Mouse (Mus musculus) heart, postnatal 4 days (tissue): ENCODE results near the gene Prkce. TPM values are rescaled to one million over a fixed set of nuclear protein-coding genes. Genes with fewer than 3 reads are reported as not detected.

ENCODE experiments used
- DNase-seq: peaks from one replicate; pipeline ENCODE4 v3.0.0; 2021
- total RNA-seq, 2 experiments: library from RNA; stranded (reverse); gene quantifications; 2 replicates each; pipeline ENCODE4 v1.2.3; 2021

Gene Prkce
- total RNA-seq, 2 experiments from 2014 or later = 33.8 to 35.5 TPM

DNA sequence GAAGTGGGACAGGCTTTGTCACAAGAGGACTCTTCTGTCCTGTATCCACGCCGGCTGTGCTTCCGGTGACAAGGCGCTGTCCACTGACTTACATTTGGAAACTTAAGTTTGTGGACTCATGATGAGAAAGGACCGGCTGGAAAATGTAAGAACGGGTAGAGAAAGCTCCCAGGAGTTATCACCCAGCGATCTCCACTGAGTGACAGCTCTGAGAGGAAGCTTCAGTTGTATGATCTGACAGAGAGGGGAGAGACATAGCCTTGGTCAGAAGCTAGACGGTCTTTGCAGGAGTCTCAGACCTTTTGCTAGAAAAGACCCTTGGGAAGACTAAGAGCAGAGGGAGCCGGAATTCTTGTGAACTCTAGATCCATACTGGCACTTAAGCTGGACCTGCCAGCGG is 322.2 kb downstream of the Prkce start:
- no peak for DNase-seq

DNA sequence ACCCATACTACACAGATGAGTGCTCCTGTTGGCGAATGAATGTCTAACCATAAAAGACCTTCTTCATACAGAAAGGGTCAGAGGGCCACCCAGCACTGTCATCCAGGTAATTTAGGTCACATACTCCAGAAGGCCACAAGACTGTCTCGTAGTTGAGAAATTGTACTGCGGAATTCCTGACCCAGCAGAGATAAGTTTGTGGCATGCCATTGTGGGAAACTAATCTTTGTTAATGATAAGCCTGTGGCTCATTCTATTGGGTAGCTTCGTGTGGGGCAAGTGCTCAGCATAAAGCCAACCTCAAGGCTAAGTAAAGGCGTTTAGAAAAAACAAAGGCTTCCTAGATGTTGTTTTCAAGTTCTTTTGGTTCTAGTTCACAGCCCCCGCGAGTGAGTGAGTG is 324.8 kb downstream of the Prkce start:
- no peak for DNase-seq

DNA sequence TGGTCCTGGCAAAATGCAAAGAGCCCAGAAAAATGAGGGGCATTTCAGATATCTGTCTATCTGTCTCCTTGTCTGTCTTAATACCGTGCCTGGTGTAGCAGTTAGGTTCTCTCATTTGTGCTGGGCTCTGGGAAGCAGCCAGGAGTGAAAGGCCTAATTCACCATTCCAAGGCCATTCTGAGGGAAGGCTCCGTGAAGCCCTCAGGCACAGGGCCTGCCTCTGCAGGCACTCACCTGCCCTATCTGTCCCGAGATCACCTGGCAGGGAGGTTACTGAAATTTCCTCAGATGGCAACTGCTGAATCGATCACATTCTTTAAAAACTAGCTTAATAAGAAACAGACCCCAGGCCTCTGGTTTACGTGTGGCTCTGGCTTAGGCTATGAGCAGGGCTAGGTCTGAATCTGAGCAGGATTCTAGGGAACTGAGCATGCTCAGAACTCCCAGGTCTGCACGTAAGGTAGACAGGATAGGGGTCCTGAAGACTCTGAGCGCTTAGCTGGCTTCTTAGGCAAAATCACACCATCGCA is 326.4 kb downstream of the Prkce start:
- no peak for DNase-seq

DNA sequence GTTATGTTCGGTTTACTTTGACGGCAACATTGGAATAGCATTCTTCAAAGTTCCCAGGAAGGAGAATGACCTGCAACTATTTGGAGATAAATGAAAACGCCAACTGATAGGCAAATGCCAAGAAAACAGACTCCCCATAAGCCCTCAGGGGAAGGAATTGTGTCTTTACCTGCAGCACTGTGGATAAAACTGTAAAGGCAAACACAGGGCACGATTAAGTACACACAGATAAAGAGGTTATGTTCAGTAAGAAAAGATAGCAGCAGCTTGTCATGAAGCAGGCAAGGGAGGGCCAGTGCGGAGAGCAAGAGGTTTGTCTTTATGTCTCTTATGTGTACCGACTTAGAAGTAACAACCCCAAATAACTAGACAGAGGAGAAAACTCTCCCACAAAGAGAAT is 326.9 kb downstream of the Prkce start:
- DNase-seq = no peak

DNA sequence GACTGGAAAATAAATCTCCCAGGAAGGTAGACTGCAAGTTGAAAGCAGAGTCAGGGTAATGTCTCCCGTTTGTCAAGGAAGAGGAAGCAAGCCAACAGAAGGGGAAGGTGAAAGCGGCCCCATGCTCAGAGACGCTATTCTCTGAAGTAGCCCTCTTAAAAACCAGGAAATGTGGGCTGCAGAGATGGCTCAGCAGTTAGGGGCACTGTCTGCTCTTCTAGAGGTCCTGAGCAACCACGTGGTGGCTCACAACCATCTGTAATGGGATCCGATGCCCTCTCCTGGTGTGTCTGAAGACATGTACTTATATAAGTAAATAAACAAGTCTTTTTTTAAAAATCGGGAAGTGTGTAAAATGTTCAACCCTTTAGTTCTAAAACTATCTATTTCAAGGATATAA is 327.3 kb downstream of the Prkce start:
- DNase-seq = no peak

DNA sequence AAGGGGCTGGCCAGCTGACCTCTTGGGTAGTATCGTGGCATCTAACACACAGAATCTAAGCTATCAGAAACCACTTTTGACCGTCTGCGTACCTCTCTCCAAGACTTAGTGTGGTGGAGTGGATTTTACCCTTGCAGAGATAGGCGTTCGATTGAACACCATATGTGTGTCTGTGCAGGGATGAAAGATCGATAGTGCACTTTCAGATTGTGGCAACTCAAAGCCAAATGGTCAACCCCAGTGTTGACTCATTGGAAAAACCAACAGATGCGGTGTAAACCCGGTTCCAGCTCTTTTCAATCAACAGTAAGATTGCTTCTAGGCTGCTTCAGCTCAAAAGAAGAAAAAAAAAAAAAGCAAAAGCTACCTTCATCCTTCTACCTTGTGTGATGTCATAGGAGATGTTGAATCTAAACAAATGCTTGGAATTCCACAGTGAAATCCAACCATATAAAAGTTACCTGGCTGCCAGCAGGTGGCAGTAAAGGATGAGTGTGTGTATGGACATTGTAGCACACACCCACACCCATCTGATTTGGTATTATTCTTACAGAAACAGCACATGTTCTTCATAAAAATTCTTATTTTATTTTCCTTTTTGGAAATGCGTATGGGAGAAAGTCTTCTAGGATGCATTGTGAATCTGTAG is 328.7 kb downstream of the Prkce start:
- DNase-seq = peak; percentile 69

DNA sequence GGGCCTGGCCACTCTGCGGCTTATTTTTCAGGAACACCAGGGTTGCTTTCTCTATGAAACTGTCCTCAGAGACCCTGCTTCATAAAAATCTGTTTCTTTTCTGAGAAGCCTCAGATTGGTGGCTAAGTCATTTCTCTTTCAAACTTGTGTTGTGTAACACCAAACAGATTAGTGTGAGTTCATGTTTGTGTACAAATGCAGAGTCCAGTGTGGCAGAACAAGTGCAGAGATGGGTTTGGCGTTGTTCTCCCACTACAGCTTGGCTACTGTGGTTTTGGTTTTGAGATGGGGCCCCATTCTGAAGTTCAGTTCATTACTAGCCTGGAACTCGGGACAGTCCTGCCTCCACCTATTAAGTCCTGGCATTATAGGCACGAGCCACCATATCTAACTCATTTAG is 329.7 kb downstream of the Prkce start:
- DNase-seq = no peak

DNA sequence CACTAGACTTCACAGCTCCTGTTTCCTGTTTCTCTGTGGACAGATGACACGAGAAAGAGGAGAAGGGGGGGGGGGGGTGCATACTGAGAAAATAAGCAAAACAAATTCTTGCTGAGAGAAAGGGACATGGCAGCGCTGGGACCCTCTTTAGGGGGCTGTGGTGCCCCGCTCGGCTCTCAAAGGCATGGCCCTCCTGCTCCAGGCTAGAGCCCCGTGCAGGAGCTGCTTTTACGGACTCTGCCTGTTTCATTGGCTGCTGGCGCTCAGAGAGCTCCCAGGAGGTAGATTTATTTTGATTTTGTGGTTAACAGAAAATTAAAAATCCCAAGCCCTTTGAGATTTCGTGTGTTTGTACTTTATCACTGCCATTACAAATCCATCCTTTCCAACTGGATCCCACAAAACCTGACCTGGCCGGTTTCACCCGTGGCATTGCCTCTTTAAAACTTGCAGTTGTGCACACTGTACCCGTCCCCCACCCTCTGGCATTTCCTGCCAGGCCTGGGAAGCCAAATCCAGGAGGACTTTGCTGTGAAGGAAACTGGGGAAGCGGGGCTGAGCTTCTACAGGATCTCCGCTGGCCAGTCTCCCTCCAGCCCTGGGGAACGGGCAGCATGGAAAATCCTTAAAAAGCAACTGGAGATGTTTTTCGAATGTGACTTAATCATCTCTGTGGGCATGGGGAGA is 331.9 kb downstream of the Prkce start:
- peak; percentile 64 for DNase-seq

DNA sequence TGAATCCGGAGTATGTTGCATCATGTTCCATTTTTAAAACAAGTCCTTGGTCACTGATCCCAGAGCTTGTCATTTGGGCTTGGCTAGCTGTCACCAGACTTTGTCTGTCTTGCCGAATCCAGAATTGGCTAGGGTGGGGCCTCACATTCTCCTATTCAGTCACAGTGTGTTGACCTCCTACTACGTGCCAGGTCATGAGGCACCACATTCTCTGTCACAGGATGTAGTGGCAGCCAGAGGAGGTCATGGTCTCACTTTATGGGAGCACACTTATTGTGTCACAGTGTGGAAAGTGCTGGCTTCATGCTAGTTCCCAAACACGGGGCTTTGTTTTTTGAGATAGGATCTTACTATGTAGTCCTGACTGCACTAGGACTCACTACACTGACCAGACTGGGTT is 333.8 kb downstream of the Prkce start:
- DNase-seq = no peak

DNA sequence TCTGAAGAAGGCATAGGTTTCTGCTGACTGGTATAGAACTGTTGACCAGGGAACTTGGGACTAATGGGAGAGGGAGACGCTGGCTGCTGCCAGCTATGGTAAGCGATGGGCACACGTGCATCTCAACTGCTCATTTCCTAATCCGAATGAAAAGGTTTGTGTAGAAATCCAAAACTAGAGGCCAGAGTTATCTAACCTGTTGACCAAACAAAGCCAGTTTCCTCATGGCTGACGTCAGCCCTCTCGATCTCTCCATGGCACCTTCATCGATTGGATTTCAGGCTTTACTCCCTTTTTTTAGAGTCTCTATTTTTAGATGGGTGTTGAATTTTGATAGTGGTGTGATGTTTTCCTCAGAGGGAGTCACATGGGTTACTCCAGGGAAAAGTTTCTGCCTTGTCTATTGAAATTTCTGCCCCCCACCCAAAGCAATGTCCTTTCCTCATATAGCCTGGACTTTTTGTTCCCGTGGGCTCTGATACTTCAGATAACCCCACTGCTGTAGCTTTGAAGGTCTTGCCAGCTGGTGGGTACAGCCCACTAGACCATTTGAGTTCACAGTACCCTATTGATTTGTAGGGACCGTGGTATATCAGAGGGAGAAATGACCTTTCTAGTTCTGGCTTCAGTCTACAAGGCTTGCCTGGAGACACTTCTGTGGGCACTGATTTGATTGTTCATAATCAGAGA is 335.8 kb downstream of the Prkce start:
- no peak for DNase-seq

DNA sequence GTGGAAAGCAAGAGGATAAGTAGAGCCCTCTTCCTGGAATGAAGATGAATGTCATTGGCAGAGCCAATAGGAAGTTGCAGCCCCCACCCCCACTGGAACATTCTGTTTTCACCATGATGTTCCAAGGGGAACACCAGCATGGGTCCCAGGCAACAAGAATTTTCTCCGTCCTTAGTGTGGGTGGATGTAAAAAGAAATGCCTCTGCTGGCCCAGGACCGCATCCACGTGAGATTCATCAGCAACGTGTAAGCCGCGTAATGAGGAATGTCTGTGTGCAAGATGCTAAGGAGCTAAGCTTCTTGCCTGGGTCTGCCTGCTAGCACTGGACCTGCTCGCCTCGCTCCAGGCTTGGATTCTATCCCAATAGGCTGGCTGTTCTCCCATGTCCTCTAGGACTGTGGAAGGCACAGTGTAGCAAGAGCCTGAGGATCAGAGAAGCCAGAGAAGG is 337.6 kb downstream of the Prkce start, which contains the start of gene Gm10309:
Gene Gm10309 (minus strand): TSS at position 50 of the 449 bp plus-strand sequence.
- peak; percentile 72 for DNase-seq

DNA sequence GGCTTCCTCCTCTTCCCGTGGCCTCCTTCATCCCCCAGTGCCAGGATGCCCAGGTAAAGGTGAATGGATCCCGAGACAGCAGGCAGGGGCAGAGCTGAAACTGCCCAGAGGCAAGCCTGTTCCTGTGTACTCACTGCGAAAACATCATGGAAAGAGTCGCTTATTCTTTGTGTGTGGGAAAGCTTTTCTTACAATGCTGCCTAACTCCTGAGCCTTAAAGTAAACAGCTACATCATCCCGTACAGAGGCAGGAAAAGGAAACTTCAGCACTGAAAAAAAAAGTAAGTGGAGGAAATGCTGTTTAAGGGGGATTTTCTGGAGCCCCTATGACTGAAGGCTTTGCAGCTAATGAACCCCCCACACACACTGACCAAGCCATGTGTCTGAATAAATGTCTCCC is 339.3 kb downstream of the Prkce start:
- DNase-seq = no peak

DNA sequence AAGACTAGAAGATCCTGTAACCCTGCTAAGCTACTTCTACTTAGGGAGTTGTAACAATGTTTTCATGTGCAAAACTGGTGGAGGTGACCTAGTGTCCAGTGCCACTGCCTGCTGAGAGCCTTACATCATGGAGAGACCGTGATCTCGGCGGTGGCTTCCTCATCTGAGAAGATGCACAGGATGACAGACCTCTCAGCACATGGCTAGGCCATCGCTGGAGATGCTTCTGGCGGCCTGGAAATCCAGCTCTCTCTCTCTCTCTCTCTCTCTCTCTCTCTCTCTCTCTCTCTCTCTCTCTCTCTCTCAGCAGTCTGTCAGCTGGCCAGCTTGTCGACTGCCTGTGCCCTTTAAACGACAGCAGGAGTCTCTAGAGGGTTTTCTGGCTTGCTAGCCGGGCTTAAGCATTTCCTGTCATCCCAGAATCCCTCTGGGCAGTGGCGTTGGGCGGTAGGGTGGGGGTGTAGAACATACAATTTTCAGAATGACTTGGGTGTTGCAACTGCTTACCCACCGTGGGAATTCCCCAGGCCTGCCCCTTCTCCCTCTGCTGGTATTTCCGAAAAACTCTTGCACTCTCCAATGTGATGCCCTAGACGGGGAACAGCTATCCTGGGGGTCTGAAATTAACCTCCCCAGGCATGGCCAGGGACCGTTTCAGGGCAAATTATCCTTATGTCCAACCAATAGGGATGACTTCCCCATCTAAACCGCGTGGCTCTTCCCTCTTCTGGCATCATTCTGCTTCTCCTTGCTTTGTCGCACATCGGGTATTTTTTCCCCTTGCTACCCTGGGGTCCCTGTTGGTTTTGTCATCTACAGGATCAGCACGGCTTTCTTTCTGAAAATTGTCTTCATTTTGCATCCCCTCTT is 340.0 kb downstream of the Prkce start:
- peak; percentile 65 for DNase-seq

DNA sequence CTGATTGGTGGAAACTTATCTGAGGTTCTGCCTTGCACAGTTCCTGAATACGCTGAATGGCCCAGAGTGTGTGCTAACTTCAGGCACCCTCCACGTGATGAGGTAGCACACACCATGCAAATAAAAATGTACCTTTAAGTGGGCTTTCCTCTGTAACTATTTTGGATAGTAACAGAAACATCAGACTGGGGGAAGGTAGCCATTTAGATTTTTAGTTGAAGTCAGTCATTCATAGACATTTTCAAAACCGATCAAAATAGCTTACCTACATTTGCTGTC is 340.6 kb downstream of the Prkce start:
- DNase-seq = no peak

DNA sequence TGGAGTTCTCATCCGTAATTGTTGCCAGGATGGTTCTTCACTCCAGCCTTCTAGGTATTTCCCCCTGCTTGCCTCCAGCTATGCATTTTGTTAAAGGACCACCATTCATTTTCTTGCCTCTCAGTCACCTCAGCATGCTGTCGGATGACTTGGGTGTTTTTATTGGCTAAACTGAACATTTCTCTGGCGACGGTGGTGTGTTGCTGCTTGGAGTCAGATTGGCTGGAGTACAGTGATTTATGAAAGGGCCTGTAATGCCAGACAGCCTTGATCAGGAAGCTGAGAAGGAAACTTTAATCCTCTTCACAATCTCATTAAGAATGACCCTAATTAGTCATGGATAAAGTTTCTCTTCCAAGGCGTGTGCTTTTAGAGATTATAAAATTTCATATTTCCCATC is 342.3 kb downstream of the Prkce start:
- no peak for DNase-seq

DNA sequence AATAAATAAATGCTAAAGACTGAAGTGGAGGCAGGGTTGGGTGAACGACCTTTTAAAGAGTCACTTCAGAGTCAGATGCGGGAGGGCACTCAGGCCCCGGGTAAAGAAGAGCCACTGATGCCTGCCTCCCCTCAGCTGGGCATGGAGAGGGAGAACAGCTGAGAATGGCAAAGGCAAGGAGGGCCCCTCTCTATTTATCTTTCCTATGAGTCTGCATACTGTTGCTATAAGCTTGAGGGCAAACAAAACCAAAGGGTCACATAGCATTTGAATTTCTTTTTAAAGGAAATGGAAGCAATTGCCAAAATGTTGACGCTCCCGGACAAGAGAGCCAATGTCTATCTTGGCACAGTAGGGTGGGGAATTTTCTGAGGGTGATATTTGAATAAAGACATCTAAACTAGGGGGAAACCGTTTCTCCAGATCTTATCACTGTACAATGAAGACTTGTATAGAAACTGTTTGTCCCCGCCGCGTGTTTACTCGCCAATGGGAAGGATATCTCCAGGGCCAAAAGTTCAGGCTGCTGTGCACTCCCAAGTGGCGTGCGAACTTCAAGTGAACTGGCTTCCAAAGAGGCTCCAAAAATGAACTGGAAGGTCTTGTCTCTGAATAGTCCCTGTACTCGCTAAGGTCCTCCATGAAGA is 347.5 kb downstream of the Prkce start:
- no peak for DNase-seq

DNA sequence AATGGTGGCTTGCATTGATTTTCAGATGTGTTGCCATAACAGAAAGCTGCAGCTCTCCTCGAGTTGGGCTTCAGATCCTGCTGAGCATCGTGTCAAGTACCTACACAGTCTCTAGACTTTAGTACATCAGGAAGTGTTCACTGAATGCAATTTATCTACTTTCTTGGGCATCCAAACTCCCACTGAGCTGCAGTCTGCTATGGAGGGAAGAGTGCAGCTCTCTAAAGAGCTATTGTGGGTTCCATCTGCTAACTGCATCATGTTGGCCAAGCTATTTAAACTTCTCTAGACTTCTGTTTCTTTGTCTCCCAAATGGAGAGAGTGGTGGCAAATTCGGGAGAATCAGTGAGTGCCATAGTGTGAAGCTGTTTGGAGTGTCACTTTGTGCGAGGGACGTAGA is 349.0 kb downstream of the Prkce start:
- DNase-seq = no peak

DNA sequence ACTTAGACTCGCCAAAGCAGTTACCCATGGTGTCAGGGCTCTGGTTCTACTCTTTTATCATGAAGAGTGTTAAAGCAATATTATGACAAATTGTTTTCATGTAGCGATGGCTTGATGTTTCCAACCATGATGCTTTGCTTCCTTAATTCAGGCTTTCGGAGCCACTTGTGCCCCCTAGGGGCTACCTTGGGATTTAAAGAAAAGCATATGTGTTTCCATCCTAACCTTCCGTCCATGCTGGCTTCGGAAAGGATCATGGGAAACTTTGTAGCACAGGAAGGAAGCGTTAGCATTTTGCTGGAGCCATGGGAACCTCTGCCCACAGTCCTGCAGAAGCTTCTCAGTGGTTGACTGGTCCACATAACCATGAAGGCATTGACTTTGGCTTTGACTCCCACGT is 351.0 kb downstream of the Prkce start:
- DNase-seq = no peak

DNA sequence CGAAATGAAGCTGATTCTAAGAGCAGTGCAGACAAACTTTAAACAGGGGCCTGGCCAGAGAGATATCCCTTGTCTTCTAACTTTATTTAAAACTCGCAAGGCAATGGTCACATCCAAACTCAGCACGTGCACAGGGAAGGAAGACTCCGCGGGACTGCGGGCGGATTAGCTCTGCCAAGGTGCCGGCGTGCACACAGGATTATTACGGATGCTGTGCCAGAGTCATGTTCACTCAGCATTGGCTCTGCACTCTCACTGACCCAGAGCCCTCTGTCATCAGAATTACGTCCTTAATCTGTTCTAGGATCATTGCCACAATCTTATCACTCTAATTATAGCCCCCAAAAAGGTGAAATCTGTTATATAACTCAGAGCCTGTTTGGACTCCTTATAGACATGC is 353.7 kb downstream of the Prkce start:
- no peak for DNase-seq

DNA sequence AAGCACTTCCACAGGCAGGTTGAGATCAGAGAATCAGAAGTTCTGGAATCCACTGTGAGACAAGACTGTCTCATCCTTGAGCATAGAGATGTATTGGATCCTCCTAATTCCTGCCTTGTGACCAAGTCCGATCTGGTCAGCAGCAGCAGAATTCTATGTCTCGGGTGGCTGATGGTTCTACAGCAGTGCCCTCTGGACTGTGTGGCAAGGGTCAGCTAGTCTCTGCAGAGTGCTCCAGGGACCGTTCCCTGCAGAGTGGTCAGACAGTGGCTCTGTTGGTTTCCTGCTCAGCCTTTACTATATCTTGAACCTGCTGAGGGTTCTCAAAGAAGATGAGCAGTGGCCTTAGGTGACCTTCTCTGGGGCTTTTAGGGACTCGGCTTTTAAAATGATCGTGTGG is 355.1 kb downstream of the Prkce start:
- no peak for DNase-seq

DNA sequence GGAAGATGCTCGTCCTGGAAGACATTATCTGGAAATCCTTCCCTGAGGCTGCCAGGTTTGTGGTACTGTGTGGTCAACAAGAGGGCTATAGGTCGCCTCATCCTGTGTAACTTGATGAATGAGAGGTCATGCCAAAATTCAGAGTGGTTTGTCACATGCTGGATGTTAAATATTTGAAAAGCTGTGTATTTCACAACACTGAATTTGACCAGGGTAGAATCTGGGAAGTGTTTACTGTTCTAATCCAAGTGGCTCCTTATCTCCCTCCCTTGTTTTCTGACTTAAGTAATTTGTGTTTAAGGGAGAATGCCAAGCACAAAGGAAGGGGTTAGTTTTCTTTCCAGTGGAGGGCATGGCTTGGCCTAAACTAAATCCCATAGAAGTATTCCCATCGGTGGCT is 355.8 kb downstream of the Prkce start:
- DNase-seq = no peak

DNA sequence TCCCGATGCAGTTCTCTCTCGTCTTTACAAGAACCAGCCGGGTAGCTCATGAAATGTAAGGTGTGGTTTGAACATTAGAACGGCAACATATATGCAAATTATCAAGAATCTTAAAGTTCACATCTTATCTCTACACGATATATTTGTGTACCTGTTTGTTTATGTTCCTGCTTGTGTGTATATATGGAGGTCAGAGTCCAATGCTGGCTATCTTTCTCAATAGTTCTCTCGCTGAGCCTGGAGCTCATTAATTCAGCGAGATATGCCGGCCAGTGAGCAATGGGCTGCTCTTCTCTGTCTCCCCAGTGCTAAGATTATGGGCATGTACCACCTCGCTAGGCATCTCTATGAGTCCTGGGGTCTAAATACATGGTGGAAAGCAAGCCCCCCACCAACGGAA is 356.3 kb downstream of the Prkce start:
- no peak for DNase-seq
